Mouse (Mus musculus): ENCODE measurements around the gene Arid4a.

DNA sequence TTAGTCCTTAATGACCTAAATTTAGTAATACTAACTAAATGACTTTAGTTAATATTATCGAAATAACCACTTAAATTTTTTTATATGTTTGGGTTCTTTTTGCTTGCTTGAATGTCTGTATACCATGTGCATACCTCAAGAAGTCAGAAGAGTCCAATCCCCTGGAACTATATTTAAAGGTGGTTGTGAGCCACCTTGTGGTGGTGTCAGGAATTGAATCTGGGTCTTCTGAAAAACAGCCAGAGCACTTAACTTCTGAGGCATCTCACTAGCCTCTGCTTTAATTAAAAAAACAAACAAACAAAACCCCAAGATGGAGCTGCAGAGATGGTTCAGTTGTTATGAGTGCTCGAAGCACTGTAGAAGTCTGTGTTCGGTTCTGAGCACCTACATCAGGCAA lies 131.9 kb downstream of the Arid4a start:
- TF ChIP-seq CTCF (IDR thresholded peaks at IDR 0.05; ENCODE audit: low read depth) (peak; percentile 76), EP300 (optimal IDR thresholded peaks at IDR 0.05) (no peak)

All from stomach, postnatal 0 days (tissue).